Mouse (Mus musculus) heart, embryonic 13.5 days (tissue): Measurements from ENCODE around the gene Kif28. TPM values are rescaled to one million over a fixed set of nuclear protein-coding genes. Genes with fewer than 3 reads are reported as not detected.
"Not testable (repeated sequence)": the region's sequence is repeated elsewhere in the genome, so short reads cannot be mapped to it uniquely, and the experiment has no call there.

Experiments
- ATAC-seq: fragments of 200-750 bp; cut with Nextera tagmentation; 2 replicates; pipeline ENCODE4 v1.8.0; 2017; ENCODE audit warnings: moderate TSS enrichment; ENCODE audit not compliant: insufficient number of reproducible peaks, low FRiP score, low TSS enrichment; ENCODE audit errors: extremely low read depth
- H3K27ac ChIP-seq: fragments of 300-500 bp; sonication (generic); replicated peaks from 2 replicates; pipeline ENCODE4 v1.5.1; 2015; ENCODE audit warnings: moderate library complexity, mild to moderate bottlenecking, inconsistent platforms
- H3K27me3 ChIP-seq: fragments of 300-500 bp; sonication (generic); replicated peaks from 2 replicates; pipeline ENCODE4 v1.6.1; 2015; ENCODE audit warnings: mild to moderate bottlenecking, inconsistent platforms
- H3K36me3 ChIP-seq: fragments of 300-500 bp; sonication (generic); 2 replicates; pipeline ENCODE4 v1.6.1; 2015; ENCODE audit warnings: mild to moderate bottlenecking, inconsistent platforms
- H3K4me1 ChIP-seq: fragments of 300-500 bp; sonication (generic); 2 replicates; pipeline ENCODE4 v1.6.1; 2015; ENCODE audit warnings: inconsistent platforms
- H3K4me2 ChIP-seq: fragments of 300-500 bp; sonication (generic); 2 replicates; pipeline ENCODE4 v1.6.1; 2015; ENCODE audit warnings: inconsistent platforms, mild to moderate bottlenecking, moderate library complexity
- H3K4me3 ChIP-seq: fragments of 300-500 bp; sonication (generic); 2 replicates; pipeline ENCODE4 v1.5.1; 2015; ENCODE audit warnings: moderate library complexity, mild to moderate bottlenecking, inconsistent platforms
- H3K9ac ChIP-seq: fragments of 300-500 bp; sonication (generic); 2 replicates; pipeline ENCODE4 v1.6.1; 2015; ENCODE audit warnings: inconsistent platforms, mild to moderate bottlenecking, moderate library complexity
- H3K9me3 ChIP-seq: fragments of 300-500 bp; sonication (generic); 2 replicates; pipeline ENCODE4 v1.6.1; 2016; ENCODE audit warnings: inconsistent platforms
- WGBS: fragments of 180-500 bp; shearing (Covaris S2); methylation state at CpG from one replicate; pipeline ENCODE4 v1.1.7; 2015; ENCODE audit warnings: mixed read lengths; 5-methylcytosine and 5-hydroxymethylcytosine counted together
- polyA plus RNA-seq: library from polyadenylated mRNA; unstranded; fragments of >200 nt; fragmentation: Nextera tagmentation; extraction: Ambion mirVana; gene quantifications from 2 replicates; pipeline ENCODE4 v1.2.1, GENCODE M21; 2015

Kif28 gene
- polyA plus RNA-seq, 1 experiment from 2014 or later: not detected

GRCm38 (mm10) chr1:179734500-179735474 lies 10.3 kb downstream of the Kif28 start:
- 28% methylated on average over 15 of the region's 15 CpGs for WGBS
- Histone ChIP-seq H3K4me2 (peak overlapping the region; percentile 40), H3K9me3 (no peaks in the 10 kb centered on the region), H3K4me3 (peak overlapping the region; percentile 5; the same call in 1 of the 2 replicates), H3K4me1 (no peaks in the 10 kb centered on the region), H3K9ac (no peak overlapping the region), H3K27me3 (no peaks in the 10 kb centered on the region), H3K27ac (no peak overlapping the region), H3K36me3 (no peaks in the 10 kb centered on the region)
- ATAC-seq: no peak

- Histone ChIP-seq H3K4me2 (no peak overlapping the region), H3K9me3 (no peaks in the 10 kb centered on the region), H3K9ac (no peak overlapping the region), H3K4me1 (no peaks in the 10 kb centered on the region), H3K27ac (no peak overlapping the region), H3K36me3 (no peaks in the 10 kb centered on the region), H3K27me3 (no peaks in the 10 kb centered on the region), H3K4me3 (no peak overlapping the region)
- 64% methylated on average over 3 of the region's 3 CpGs for WGBS
- ATAC-seq: no peak
Observed at GRCm38 (mm10) chr1:179731391-179731790, 13.7 kb downstream of the Kif28 start.

GRCm38 (mm10) chr1:179728661-179729060 lies 16.4 kb downstream of the Kif28 start:
- no peak for ATAC-seq
- H3K27ac ChIP-seq: no peak overlapping the region
- H3K4me3 ChIP-seq: no peak overlapping the region
- H3K9ac ChIP-seq: no peak overlapping the region
- H3K27me3 ChIP-seq: no peaks in the 10 kb centered on the region
- no peaks in the 10 kb centered on the region for H3K36me3 ChIP-seq
- no peaks in the 10 kb centered on the region for H3K4me1 ChIP-seq
- H3K9me3 ChIP-seq: no peaks in the 10 kb centered on the region
- WGBS: 84% methylated on average over 10 of the region's 10 CpGs
- H3K4me2 ChIP-seq: no peak overlapping the region

GRCm38 (mm10) chr1:179722811-179723469 lies 22.1 kb downstream of the Kif28 start:
- Histone ChIP-seq H3K36me3 (no peaks in the 10 kb centered on the region), H3K9ac (no peak overlapping the region), H3K4me1 (0 out of 2 replicates have a peak, but pooled peaks cover 6% of the 10 kb centered on the region), H3K9me3 (no peaks in the 10 kb centered on the region), H3K4me3 (no peak overlapping the region), H3K27me3 (no peaks in the 10 kb centered on the region), H3K4me2 (no peak overlapping the region), H3K27ac (no peak overlapping the region)
- WGBS: 73% methylated on average over 8 of the region's 8 CpGs
- no peak for ATAC-seq

- no peak overlapping the region for H3K4me3 ChIP-seq
- no peak for ATAC-seq
- H3K27ac ChIP-seq: no peak overlapping the region
- H3K4me1 ChIP-seq: no peaks in the 10 kb centered on the region
- H3K9me3 ChIP-seq: no peaks in the 10 kb centered on the region
- no peaks in the 10 kb centered on the region for H3K27me3 ChIP-seq
- H3K36me3 ChIP-seq: no peaks in the 10 kb centered on the region
- H3K4me2 ChIP-seq: no peak overlapping the region
- 76% methylated on average over 4 of the region's 4 CpGs for WGBS
- no peak overlapping the region for H3K9ac ChIP-seq
Observed at GRCm38 (mm10) chr1:179715786-179716185, 29.3 kb downstream of the Kif28 start.

- H3K9ac ChIP-seq, H3K4me2 ChIP-seq, H3K36me3 ChIP-seq, H3K4me3 ChIP-seq, H3K27ac ChIP-seq, H3K9me3 ChIP-seq, H3K27me3 ChIP-seq, ATAC-seq, H3K4me1 ChIP-seq: not testable (repeated sequence)
- 66% methylated on average over 2 of the region's 4 CpGs for WGBS
Observed at GRCm38 (mm10) chr1:179715289-179715688, 29.8 kb downstream of the Kif28 start.

- peaks cover 8% of the 10 kb centered on the region for H3K4me1 ChIP-seq
- 80% methylated on average over 3 of the region's 3 CpGs for WGBS
- no peak for ATAC-seq
Observed at GRCm38 (mm10) chr1:179713367-179713766, 31.7 kb downstream of the Kif28 start.

GRCm38 (mm10) chr1:179712658-179713057 lies 32.4 kb downstream of the Kif28 start:
- Histone ChIP-seq H3K36me3 (no peaks in the 10 kb centered on the region), H3K9me3 (no peaks in the 10 kb centered on the region), H3K27me3 (no peaks in the 10 kb centered on the region), H3K4me3 (no peak overlapping the region), H3K9ac (no peak overlapping the region), H3K4me1 (peaks cover 8% of the 10 kb centered on the region), H3K27ac (no peak overlapping the region), H3K4me2 (no peak overlapping the region)
- no peak for ATAC-seq
- 73% methylated on average over 7 of the region's 7 CpGs for WGBS

More at GRCm38 (mm10) chr1:179713367-179713766, 31.7 kb downstream of the Kif28 start:
- H3K9ac ChIP-seq: no peak overlapping the region
- no peak overlapping the region for H3K4me2 ChIP-seq
- H3K27me3 ChIP-seq: no peaks in the 10 kb centered on the region
- H3K27ac ChIP-seq: no peak overlapping the region
- H3K9me3 ChIP-seq: no peaks in the 10 kb centered on the region
- H3K4me3 ChIP-seq: no peak overlapping the region
- H3K36me3 ChIP-seq: no peaks in the 10 kb centered on the region

GRCm38 (mm10) chr1:179710739-179711138 lies 34.3 kb downstream of the Kif28 start:
- H3K36me3 ChIP-seq: no peaks in the 10 kb centered on the region
- no peak overlapping the region for H3K4me2 ChIP-seq
- no peaks in the 10 kb centered on the region for H3K9me3 ChIP-seq
- no peak overlapping the region for H3K9ac ChIP-seq
- no peak for ATAC-seq
- H3K27ac ChIP-seq: no peak overlapping the region
- 71% methylated on average over 5 of the region's 5 CpGs for WGBS
- peaks cover 8% of the 10 kb centered on the region for H3K4me1 ChIP-seq
- no peaks in the 10 kb centered on the region for H3K27me3 ChIP-seq
- H3K4me3 ChIP-seq: no peak overlapping the region

GRCm38 (mm10) chr1:179709390-179709789 lies 35.7 kb downstream of the Kif28 start:
- no peak overlapping the region for H3K4me2 ChIP-seq
- no peak overlapping the region for H3K9ac ChIP-seq
- no peak for ATAC-seq
- H3K36me3 ChIP-seq: no peaks in the 10 kb centered on the region
- WGBS: 60% methylated on average over 6 of the region's 6 CpGs
- H3K4me1 ChIP-seq: peaks cover 11% of the 10 kb centered on the region
- H3K4me3 ChIP-seq: no peak overlapping the region
- no peaks in the 10 kb centered on the region for H3K27me3 ChIP-seq
- H3K27ac ChIP-seq: no peak overlapping the region
- no peaks in the 10 kb centered on the region for H3K9me3 ChIP-seq

- H3K27ac ChIP-seq: no peak overlapping the region
- 80% methylated on average over 6 of the region's 6 CpGs for WGBS
- no peak overlapping the region for H3K9ac ChIP-seq
- no peaks in the 10 kb centered on the region for H3K36me3 ChIP-seq
- H3K4me2 ChIP-seq: no peak overlapping the region
- H3K9me3 ChIP-seq: no peaks in the 10 kb centered on the region
- no peak for ATAC-seq
- H3K4me3 ChIP-seq: no peak overlapping the region
- H3K27me3 ChIP-seq: no peaks in the 10 kb centered on the region
- peaks cover 22% of the 10 kb centered on the region for H3K4me1 ChIP-seq
Observed at GRCm38 (mm10) chr1:179705154-179705553, 39.9 kb downstream of the Kif28 start.
